Mouse (Mus musculus): ENCODE results near the gene Cep83. TPM values are rescaled to one million over a fixed set of nuclear protein-coding genes. Genes with fewer than 3 reads are reported as not detected.

Cep83 gene
- polyA plus RNA-seq, 1 experiment from 2014 or later, result 18.1 TPM

DNA sequence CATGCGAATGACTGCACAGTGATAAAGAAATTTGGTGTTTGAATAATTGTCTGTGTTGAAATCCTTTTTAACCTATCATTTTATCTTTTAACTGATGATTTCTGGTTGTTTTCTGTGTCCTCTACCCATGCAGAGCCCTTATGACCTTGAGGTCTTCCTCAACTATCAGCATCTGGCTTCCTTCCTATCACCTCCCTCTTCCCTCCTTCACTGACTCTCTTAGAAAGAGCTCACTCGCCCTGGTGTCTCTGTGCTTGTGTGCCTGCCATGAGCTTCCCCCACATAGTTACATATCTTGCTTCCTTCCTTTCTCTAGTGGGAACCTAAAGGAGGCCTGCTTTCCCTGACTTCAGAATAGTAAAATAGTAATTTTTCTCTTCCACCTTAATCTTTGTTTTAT lies 51.8 kb downstream of the Cep83 start:
- H3K4me1 ChIP-seq (ENCODE audit: control insufficient read depth, insufficient read depth, low read length), result peaks cover 3% of the 10 kb centered on the region; the same call in 1 of the 2 replicates
- H3K9ac ChIP-seq (ENCODE audit: low read length), result no peak overlapping the region
- H3K36me3 ChIP-seq (ENCODE audit: control insufficient read depth, insufficient read depth), result no peaks in the 10 kb centered on the region
- WGBS, result 46% methylated on average over 2 of the region's 2 CpGs
- no peak overlapping the region for H3K4me3 ChIP-seq (ENCODE audit: low read length)
- no peaks in the 10 kb centered on the region for H3K9me3 ChIP-seq (replicated peaks; ENCODE audit: control insufficient read depth, low read length)
- no peak overlapping the region for H3K27ac ChIP-seq (ENCODE audit: low read length)
- no peak for ATAC-seq (replicated peaks; ENCODE audit: extremely low read depth, insufficient read depth, low FRiP score)
- H3K4me2 ChIP-seq (ENCODE audit: low read depth, low read length), result no peak overlapping the region
- no peaks in the 10 kb centered on the region for H3K27me3 ChIP-seq (ENCODE audit: control insufficient read depth, insufficient read depth, low read length)

DNA sequence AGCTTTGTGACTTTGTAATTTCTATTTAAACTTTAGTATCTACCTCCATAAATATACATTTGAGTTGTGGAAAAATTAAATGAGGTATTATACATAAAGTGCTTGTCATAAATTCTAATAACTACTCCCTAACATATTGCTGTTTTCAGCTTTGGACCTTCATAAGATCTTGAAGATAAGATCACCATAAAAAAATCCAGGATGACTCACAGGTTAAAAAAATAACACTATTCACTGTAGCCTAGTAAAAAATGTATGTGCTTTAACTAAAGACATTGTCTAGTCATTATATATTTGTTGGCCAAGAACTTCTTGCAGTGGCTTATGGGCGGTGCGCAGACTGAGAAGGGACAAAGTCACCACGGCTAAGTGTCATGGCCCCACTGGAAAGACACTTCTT lies 53.0 kb downstream of the Cep83 start:
- ATAC-seq (replicated peaks; ENCODE audit: extremely low read depth, insufficient read depth, low FRiP score), result no peak
- H3K4me3 ChIP-seq (ENCODE audit: low read length), result no peak overlapping the region
- no peak overlapping the region for H3K27ac ChIP-seq (ENCODE audit: low read length)
- H3K36me3 ChIP-seq (ENCODE audit: control insufficient read depth, insufficient read depth), result no peaks in the 10 kb centered on the region
- WGBS, result 97% methylated on average over 3 of the region's 3 CpGs
- H3K4me2 ChIP-seq (ENCODE audit: low read depth, low read length), result no peak overlapping the region
- no peaks in the 10 kb centered on the region for H3K9me3 ChIP-seq (replicated peaks; ENCODE audit: control insufficient read depth, low read length)
- H3K9ac ChIP-seq (ENCODE audit: low read length), result no peak overlapping the region
- H3K4me1 ChIP-seq (ENCODE audit: control insufficient read depth, insufficient read depth, low read length), result peaks cover 3% of the 10 kb centered on the region; the same call in 1 of the 2 replicates
- H3K27me3 ChIP-seq (ENCODE audit: control insufficient read depth, insufficient read depth, low read length), result no peaks in the 10 kb centered on the region

DNA sequence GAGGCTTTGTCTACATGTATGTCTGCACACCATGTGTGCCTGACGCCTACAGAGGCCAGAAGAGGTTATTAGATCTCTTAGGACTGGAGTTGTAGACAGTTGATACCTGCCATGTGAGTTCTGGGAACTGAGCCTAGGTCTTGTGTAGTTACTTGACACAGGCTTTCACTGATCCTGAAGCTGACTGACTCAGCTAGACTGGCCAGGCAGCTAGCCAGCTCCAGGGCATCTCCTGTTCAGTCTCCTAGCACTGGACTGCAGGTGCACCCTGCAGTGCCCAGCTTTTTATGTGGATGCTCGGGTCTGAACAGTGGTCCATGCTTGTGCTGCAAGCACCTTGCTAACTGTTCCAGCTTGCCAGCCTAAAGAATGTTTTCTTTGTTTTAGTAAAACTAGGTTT lies 58.6 kb downstream of the Cep83 start:
- no peak for ATAC-seq (replicated peaks; ENCODE audit: extremely low read depth, insufficient read depth, low FRiP score)
- Histone ChIP-seq H3K27me3 (ENCODE audit: control insufficient read depth, insufficient read depth, low read length) (no peaks in the 10 kb centered on the region), H3K4me1 (ENCODE audit: control insufficient read depth, insufficient read depth, low read length) (no peaks in the 10 kb centered on the region), H3K4me2 (ENCODE audit: low read depth, low read length) (no peak overlapping the region), H3K9ac (ENCODE audit: low read length) (no peak overlapping the region), H3K4me3 (ENCODE audit: low read length) (no peak overlapping the region), H3K36me3 (ENCODE audit: control insufficient read depth, insufficient read depth) (peaks cover 6% of the 10 kb centered on the region; the same call in 1 of the 2 replicates), H3K9me3 (replicated peaks; ENCODE audit: control insufficient read depth, low read length) (no peaks in the 10 kb centered on the region), H3K27ac (ENCODE audit: low read length) (no peak overlapping the region)
- WGBS, result 80% methylated on average over 2 of the region's 2 CpGs

DNA sequence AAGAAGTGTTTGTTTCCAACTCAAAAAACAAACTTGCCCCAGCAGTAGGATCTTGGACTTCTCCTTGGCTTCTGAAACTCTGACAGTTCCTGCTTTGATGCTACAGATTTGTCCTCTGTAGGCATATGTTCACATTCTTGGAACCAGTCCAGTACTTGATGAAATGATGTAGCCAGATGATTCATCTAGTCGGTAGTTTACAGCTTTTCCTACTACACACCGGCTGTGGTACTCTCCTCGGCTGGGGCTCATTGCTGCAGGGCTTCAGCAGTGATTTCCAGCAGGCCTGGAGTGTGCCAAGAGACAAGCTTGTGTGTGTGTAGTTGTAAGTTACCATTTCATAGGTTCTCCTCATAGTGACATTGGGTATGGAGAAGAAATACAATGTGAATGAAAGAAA lies 83.0 kb downstream of the Cep83 start:
- Histone ChIP-seq H3K9ac (ENCODE audit: low read length) (no peak overlapping the region), H3K27ac (ENCODE audit: low read length) (no peak overlapping the region), H3K36me3 (ENCODE audit: control insufficient read depth, insufficient read depth) (no peaks in the 10 kb centered on the region; the same call in 1 of the 2 replicates), H3K9me3 (replicated peaks; ENCODE audit: control insufficient read depth, low read length) (no peaks in the 10 kb centered on the region), H3K27me3 (ENCODE audit: control insufficient read depth, insufficient read depth, low read length) (no peaks in the 10 kb centered on the region), H3K4me3 (ENCODE audit: low read length) (no peak overlapping the region), H3K4me1 (ENCODE audit: control insufficient read depth, insufficient read depth, low read length) (no peaks in the 10 kb centered on the region), H3K4me2 (ENCODE audit: low read depth, low read length) (no peak overlapping the region)
- no peak for ATAC-seq (replicated peaks; ENCODE audit: extremely low read depth, insufficient read depth, low FRiP score)
- WGBS, result 43% methylated on average over 3 of the region's 3 CpGs

DNA sequence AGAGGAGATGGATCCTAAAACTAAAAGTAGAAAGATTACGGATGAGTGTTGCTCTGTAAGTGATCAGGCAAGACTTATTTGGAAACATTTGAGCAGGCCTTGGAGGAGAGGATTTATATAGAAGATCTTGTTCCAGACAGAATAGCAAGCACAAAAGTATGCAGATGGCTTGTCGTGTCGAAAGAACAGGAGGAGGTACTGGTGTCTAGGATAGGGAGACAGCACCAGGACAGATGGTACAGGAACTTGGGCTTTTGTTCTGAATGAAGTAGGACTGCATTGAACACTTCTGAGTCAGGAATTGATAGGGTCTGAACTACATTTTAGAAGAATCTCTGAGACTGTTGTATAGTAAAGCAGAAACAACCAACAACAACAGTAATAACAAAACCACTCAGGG lies 89.1 kb downstream of the Cep83 start:
- H3K9me3 ChIP-seq (replicated peaks; ENCODE audit: control insufficient read depth, low read length), result no peaks in the 10 kb centered on the region
- ATAC-seq (replicated peaks; ENCODE audit: extremely low read depth, insufficient read depth, low FRiP score), result no peak
- H3K4me1 ChIP-seq (ENCODE audit: control insufficient read depth, insufficient read depth, low read length), result no peaks in the 10 kb centered on the region
- WGBS, result 82% methylated on average over 3 of the region's 3 CpGs
- no peak overlapping the region for H3K9ac ChIP-seq (ENCODE audit: low read length)
- no peak overlapping the region for H3K4me2 ChIP-seq (ENCODE audit: low read depth, low read length)
- no peaks in the 10 kb centered on the region for H3K27me3 ChIP-seq (ENCODE audit: control insufficient read depth, insufficient read depth, low read length)
- no peak overlapping the region for H3K4me3 ChIP-seq (ENCODE audit: low read length)
- H3K27ac ChIP-seq (ENCODE audit: low read length), result no peak overlapping the region
- H3K36me3 ChIP-seq (ENCODE audit: control insufficient read depth, insufficient read depth), result peaks cover 2% of the 10 kb centered on the region; the same call in 1 of the 2 replicates

DNA sequence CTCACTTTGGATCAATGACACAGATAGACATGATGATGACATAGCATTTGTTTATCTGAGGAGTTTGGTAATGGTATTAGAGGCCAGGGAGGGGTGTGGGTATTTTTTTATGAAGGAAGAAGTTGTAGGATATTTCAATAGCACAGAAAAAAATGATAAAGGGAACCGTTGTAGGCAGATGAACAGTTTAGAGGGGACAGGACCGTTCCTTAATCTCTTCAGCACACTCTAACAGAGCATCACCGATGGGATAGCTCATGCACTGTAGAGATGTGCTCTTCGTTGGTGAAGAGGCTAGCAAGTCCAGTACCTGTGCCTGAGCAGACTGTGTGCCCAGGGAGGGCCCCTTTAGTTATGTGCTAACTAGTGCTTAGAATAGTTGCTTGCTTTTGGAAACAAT lies 90.9 kb downstream of the Cep83 start:
- Histone ChIP-seq H3K9me3 (replicated peaks; ENCODE audit: control insufficient read depth, low read length) (no peaks in the 10 kb centered on the region), H3K9ac (ENCODE audit: low read length) (no peak overlapping the region)
- WGBS, result 89% methylated on average over 4 of the region's 4 CpGs

DNA sequence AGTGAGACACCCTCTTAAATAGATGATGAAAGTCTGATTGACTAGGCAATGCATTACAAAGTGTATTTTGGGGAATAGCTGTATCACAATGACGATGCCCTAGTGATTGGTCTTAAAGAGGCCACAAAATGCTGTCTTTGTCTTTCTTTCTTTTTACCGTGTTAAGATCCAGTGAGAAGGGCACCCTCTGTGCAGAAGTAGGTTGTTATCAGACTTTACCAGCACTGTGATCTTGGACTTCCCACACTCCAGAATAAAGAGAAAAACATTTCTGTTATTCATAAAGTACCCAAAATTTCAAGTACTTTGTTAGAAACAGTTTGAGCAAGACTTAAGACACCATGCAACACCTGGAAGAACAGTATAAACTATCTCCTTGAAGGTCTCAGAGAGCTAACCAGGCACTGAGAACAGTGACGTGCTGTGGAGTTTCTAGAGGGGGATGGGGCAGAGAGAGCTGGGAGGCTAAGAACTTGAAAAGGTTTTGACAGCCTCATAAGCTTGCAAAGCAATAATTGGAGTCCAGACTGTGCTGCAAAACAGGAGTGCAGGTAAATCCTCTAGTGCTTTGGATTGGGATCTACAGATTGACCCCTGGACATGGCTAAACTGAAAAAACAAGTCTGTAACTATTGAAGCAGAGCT lies 92.3 kb downstream of the Cep83 start:
- 81% methylated on average over 3 of the region's 3 CpGs for WGBS
- H3K27ac ChIP-seq (ENCODE audit: low read length), result no peak overlapping the region
- no peak overlapping the region for H3K9ac ChIP-seq (ENCODE audit: low read length)
- H3K4me2 ChIP-seq (ENCODE audit: low read depth, low read length), result no peak overlapping the region
- ATAC-seq (replicated peaks; ENCODE audit: extremely low read depth, insufficient read depth, low FRiP score), result no peak
- H3K36me3 ChIP-seq (ENCODE audit: control insufficient read depth, insufficient read depth), result peaks cover 2% of the 10 kb centered on the region; the same call in 1 of the 2 replicates
- H3K9me3 ChIP-seq (replicated peaks; ENCODE audit: control insufficient read depth, low read length), result no peaks in the 10 kb centered on the region
- H3K4me1 ChIP-seq (ENCODE audit: control insufficient read depth, insufficient read depth, low read length), result no peaks in the 10 kb centered on the region
- H3K4me3 ChIP-seq (ENCODE audit: low read length), result no peak overlapping the region
- no peaks in the 10 kb centered on the region for H3K27me3 ChIP-seq (ENCODE audit: control insufficient read depth, insufficient read depth, low read length)

More for the DNA sequence above, 90.9 kb downstream of the Cep83 start:
- no peaks in the 10 kb centered on the region for H3K4me1 ChIP-seq (ENCODE audit: control insufficient read depth, insufficient read depth, low read length)
- no peak for ATAC-seq (replicated peaks; ENCODE audit: extremely low read depth, insufficient read depth, low FRiP score)
- peaks cover 2% of the 10 kb centered on the region; the same call in 1 of the 2 replicates for H3K36me3 ChIP-seq (ENCODE audit: control insufficient read depth, insufficient read depth)
- no peak overlapping the region for H3K4me3 ChIP-seq (ENCODE audit: low read length)
- H3K27me3 ChIP-seq (ENCODE audit: control insufficient read depth, insufficient read depth, low read length), result no peaks in the 10 kb centered on the region
- no peak overlapping the region for H3K4me2 ChIP-seq (ENCODE audit: low read depth, low read length)
- H3K27ac ChIP-seq (ENCODE audit: low read length), result no peak overlapping the region

DNA sequence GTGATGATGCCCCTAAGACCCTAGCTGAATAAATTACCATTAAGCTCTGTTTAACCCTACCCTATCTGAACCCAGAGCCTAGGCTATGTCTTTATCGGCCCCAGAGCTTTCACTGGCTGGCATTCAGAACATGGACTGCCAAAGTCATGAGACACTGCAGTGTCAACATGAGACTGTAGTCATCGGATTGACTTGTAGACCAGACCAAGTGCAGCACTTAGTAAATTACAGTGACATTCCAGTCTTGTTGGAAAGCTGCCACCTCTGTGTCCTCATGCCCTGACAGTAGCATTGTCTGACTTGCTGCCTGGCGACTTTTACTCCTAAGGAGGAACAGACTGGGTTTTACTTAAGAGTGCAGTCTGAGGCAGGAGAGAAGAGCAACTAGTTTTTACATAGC lies 100.8 kb downstream of the Cep83 start:
- Histone ChIP-seq H3K27ac (ENCODE audit: low read length) (peak overlapping the region; percentile 74), H3K9ac (ENCODE audit: low read length) (peak overlapping the region; percentile 43; the same call in 1 of the 2 replicates), H3K27me3 (ENCODE audit: control insufficient read depth, insufficient read depth, low read length) (no peaks in the 10 kb centered on the region), H3K4me3 (ENCODE audit: low read length) (no peak overlapping the region), H3K4me1 (ENCODE audit: control insufficient read depth, insufficient read depth, low read length) (peaks cover 4% of the 10 kb centered on the region), H3K4me2 (ENCODE audit: low read depth, low read length) (peak overlapping the region; percentile 34; the same call in 1 of the 2 replicates), H3K9me3 (replicated peaks; ENCODE audit: control insufficient read depth, low read length) (no peaks in the 10 kb centered on the region), H3K36me3 (ENCODE audit: control insufficient read depth, insufficient read depth) (0 out of 2 replicates have a peak, but pooled peaks cover 3% of the 10 kb centered on the region)
- peak; percentile 95 for ATAC-seq (replicated peaks; ENCODE audit: extremely low read depth, insufficient read depth, low FRiP score)
- 23% methylated on average over 3 of the region's 3 CpGs for whole genome bisulfite sequencing

DNA sequence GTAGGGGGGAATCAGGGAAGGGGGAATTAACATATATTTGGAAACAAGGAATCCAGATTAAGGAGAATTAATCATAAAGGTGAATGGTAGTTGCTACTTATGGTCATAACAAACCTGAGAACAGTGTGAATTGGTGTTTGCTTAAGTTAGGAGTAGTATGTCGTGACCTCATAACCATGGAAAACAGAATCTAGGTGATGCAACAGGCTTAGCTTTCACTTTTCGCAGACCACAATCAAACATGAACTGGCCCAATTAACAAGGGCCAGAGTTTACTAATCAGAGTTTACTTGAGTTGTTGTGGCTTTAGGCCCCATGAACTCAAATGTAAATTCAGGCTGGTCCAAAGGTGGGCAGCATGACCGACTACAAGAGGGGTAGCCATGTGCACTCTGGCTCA lies 105.5 kb downstream of the Cep83 start:
- Histone ChIP-seq H3K9ac (ENCODE audit: low read length) (no peak overlapping the region), H3K4me2 (ENCODE audit: low read depth, low read length) (no peak overlapping the region), H3K4me1 (ENCODE audit: control insufficient read depth, insufficient read depth, low read length) (peaks cover 7% of the 10 kb centered on the region), H3K4me3 (ENCODE audit: low read length) (no peak overlapping the region), H3K27ac (ENCODE audit: low read length) (no peak overlapping the region), H3K9me3 (replicated peaks; ENCODE audit: control insufficient read depth, low read length) (no peaks in the 10 kb centered on the region), H3K27me3 (ENCODE audit: control insufficient read depth, insufficient read depth, low read length) (no peaks in the 10 kb centered on the region), H3K36me3 (ENCODE audit: control insufficient read depth, insufficient read depth) (0 out of 2 replicates have a peak, but pooled peaks cover 3% of the 10 kb centered on the region)
- no peak for ATAC-seq (replicated peaks; ENCODE audit: extremely low read depth, insufficient read depth, low FRiP score)
- 96% methylated on average over 3 of the region's 3 CpGs for WGBS
